Mouse (Mus musculus): ENCODE measurements at regions not wholly inside any gene's neighbourhood (a gene's known extent, or its start where the extent isn't known, plus 50 kb on each side); places are given as distances from the start of the nearest gene placed in this dataset.
A peak's percentile ranks its signal among the peaks of the same experiment; 100 is the strongest.

DNA sequence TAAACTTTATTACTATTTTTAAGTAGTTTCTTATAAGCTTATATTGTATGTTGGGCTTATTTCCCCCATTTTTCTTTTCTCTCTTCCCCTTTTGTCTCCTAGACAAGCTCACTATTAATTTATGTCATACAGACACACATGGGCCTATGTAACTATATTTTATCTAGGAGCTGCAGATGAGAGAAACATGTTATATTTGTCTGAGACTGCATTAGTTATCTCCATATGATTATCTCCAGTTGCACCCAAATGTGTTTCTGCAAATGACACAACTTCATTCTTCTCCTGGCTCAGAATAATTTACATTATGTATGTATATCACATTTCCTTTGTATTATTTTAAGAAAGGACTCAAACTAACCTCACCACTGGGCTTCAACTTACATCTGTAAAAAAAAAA, 501.3 kb downstream of the Olfm4 start:
- no peak for DNase-seq

DNA sequence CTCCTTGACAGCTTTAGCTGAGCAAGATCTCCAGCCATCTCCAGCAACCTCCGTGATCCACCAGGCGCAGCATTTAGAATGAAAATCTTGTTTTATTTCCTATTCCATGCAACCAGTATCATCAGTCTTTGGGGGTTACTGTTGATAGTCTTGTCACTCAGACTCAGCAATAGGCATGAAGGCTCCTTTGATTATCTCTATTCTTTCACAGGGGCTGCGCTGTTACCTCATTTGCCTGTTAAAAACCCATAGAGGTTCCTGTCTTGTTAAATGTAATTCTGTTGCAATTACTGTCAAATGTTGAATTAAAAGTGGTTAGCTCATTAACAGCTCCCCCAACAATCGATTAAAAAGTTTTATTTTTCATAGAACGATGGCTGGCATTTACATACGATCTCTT, 502.7 kb downstream of the Olfm4 start:
- DNase-seq, result no peak

DNA sequence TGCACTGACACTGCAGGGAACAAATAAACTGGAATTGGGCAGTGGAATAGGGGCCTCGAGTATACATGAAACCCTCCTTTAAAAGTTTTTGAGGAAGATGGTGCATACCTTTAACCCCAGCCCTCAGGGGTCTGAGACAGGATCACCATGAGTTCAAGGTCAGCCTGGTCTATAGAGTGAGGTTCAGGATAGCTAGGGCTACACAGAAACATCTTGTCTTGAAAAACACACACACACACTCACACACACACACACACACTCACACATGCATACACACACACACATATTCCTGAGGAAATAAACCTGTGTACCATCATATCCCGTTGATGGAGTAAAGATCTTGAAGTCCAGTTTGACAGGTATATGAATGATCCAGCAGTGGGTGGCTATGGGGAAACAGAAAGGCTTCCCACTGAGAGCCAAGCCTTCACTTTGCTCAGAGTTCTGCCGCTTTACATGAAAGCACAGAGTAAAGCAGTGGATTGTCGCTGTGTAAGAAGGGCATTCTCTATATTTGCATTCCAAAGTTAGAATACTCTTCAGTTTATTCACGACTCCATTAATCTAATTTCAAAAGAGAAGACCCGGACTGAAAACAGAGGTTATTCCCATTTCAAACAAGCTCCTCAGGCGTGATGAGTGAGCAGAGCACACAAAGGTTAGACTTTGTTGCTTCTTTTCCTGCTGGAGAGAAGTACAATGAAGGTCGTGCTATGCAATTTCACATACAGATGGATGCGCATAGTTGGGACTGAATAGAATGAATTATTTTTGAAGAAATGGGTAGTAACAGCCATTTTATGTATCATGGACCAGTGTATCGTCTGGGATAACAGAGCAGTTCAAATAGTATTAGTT, 508.4 kb downstream of the Olfm4 start:
- DNase-seq, result no peak

- no peak for DNase-seq
Measured at GRCm38 (mm10) chr14:80492901-80493279, 509.0 kb downstream of the Olfm4 start.

GRCm38 (mm10) chr14:80504351-80504750, 520.5 kb downstream of the Olfm4 start:
- DNase-seq, result no peak

DNA sequence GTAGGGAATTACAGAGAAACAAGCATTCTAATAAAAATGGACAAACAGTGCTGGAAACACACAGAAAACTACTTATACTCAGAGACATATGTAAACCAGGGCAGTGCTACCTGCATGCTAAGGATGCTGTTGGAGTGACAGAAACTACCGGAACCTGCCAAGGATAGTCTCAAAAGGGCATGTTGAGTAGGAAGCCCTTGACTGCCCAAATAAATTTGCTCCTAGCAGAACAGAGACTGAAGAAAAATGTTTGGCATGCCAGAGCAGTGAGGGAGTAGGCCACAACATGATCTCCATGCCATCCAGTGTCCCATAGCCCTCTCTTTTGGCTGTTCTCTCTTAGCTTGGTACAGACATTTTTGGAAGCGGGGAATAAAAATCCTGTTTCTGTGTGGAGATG, 532.7 kb downstream of the Olfm4 start:
- no peak for DNase-seq

DNA sequence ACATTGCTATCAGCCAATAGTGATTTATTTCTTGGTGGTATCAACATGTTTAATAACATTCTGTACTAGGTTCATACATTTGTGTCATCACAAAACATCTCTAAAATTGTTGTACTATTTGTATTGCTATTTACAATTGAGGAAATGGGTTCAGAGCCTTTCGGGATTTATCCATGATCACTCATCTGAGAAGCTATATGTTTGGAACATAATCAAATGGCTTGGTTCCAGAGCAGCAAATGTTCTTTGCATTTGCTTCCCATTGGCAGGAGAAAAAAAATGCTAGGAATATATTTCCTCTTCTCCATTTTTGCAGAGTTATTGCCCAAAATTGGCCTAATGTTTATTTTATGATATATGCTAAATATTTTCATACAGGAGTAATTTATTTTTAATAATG, 537.3 kb downstream of the Olfm4 start:
- peak; percentile 5 for DNase-seq

- no peak for DNase-seq
Measured at GRCm38 (mm10) chr14:80521631-80522030, 537.8 kb downstream of the Olfm4 start.

- no peak for DNase-seq
Measured at GRCm38 (mm10) chr14:80522536-80522935, 538.7 kb downstream of the Olfm4 start.

DNA sequence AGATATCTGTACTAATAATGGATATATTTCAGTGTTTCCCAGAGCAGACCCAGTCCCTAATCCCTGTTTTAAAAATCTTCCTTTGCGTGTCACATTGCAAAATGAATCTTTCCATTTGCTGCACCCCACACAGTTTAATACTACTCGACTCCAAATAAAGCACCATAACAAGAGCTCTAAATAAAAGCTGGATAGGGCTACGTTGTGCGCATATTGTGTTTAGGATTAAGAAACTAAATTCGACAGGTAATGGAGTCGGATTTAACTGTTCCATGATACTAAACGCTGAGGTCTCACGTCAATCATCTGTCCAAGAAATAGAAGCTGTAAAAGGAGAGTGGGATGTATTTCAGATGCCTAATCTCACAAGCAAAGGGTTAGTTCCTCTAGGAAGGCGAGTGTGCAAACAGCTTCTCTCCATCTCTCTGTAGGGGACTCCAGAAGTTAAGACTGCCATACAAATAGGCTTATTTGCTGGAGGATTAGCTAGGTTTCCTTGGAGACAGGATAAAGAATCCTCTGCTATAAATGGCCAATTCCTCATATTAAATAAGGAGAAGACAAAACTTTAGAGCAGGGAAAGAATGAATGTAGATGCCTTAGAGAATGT, 544.6 kb downstream of the Olfm4 start:
- DNase-seq, result no peak

DNA sequence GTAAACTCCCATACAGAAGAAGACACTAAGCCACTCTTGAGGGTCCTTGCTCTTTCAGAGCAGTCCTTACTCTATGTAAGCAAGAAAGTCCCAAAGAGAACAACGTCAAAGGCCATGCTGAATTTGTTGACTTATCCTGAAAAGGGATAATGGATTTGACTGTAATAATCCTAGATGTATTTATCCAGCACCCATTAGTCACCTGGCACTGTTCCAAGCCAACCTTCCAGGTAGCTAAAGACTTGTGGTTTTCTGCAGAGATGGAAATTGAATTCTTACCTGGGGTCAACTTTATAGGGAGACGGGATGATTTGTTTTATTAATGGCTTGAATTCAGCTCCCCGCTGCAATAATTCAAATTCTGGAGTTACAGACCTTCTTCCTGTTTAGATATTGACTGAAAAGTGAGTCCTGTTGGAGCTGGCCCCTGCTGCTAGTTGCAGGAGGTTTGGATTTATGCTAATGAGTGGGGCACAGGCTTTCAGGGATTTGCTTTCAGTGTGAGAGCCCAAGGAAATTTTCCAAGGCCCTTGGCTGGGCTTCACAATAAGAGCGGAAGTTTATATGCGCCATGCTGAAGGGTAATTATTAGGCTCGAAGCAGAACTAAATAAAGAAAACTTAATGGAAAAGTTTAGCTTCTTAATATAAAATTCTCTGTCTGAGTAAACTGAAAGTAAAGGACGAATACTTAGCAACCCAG, 552.3 kb downstream of the Olfm4 start:
- DNase-seq, result no peak

- DNase-seq, result no peak
Measured at GRCm38 (mm10) chr14:80559950-80560349, 576.1 kb downstream of the Olfm4 start.
